Mouse (Mus musculus): ENCODE data around the gene Ankrd13a. TPM values are rescaled to one million over a fixed set of nuclear protein-coding genes. Genes with fewer than 3 reads are reported as not detected.

Ankrd13a gene
- 52.5 TPM for polyA plus RNA-seq (2014; fragmentation: Illumina TruSeq; extraction: RNeasy Lipid Tissue Mini Kit (QIAGEN cat#74804))

DNA sequence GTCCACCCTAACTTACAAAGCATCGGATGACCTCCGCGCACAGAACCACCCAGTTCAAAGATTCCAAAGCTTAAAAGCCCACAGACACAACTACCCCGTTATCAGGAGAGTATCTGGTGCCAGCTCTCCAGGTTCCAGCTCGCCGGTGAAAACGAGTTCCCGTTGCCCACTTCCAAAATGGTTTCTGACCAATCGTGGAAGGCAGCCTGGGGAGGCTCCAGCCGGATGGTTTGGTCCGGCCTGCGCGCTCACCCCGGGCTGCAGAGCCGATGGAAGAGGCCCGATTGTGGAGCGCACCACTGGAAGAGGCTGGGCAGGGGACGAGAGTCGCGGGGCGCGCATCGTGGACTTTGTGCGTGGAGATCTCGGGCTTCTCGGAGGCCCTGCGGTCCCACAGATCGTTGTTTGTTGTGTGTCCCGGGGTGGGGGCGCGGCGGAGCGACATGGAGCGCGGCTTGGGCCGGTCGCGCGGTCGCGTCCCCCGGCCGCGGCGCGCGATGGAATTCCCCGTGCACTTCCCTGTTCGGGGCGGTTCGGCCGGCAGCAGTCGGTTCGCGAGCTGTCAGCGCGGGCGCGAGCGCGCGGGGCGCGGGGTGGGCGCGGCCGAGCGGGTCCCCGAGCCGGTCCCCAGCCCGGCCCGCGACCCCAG, at the start of gene Ankrd13a:
Gene Ankrd13a, plus strand, starts transcription at position 275 of the 649 bp plus-strand sequence.

GRCm38 (mm10) chr5:114775056-114775979, 841 bp downstream of the Ankrd13a start, which contains the start of gene Git2:
Gene Git2, minus strand, starts transcription at chr5:114775517.

DNA sequence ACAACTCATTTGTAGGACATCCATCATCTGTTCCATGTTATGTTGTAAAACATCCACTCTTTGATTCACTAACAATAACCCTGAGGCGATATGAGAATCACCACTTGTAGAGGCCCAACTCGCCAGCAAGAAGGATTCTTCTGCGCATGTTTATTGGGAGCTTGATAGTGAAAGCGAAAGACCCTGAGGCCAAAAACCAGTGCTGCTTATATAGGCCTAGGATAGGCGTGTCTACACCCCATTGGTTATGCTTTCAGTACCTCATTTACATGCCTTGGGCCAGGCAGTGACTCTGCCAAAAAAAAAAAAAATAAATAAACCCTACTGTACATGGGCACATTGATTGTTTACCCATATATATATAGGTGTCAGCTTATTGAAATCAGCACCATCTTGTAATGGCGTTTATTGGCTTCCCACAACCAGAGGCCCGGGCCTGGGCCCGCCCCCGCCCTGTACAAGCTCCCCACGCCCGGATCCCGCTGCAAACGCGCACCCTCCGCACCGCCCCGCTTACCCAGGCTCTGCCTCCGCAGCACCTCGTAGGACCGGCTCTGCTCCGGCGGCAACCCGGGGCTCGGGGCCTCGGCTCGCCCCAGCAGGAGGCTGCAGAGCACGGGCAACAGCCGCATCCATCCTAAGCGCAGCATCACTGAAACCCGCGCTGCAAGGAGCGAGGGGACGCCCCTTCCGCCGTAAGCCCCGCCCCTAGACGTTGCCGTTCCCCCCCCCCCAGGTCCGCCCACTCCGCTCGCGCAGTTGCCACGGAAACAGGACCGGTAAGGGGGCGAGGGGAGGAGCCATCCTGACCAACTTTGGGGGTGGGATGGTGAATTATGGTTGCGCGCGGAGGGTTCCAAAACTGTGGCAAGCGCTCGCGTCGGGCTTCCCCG, 48.6 kb downstream of the Ankrd13a start, which contains the start of gene 1500011B03Rik:
Gene 1500011B03Rik, minus strand, starts transcription at position 673 of the 893 bp plus-strand sequence.

GRCm38 (mm10) chr5:114853364-114853763, 78.9 kb downstream of the Ankrd13a start, which contains the start of gene 4930519G04Rik:
Gene 4930519G04Rik, plus strand, starts transcription at chr5:114853664.

Other genes with a start within 250 kb of the Ankrd13a start
- 3.7 TPM for gene Fam222a, start 206.7 kb upstream of the Ankrd13a start, polyA plus RNA-seq (2014; fragmentation: Illumina TruSeq; extraction: RNeasy Lipid Tissue Mini Kit (QIAGEN cat#74804))
- not detected for gene Trpv4, start 116.3 kb upstream of the Ankrd13a start, polyA plus RNA-seq (2014; fragmentation: Illumina TruSeq; extraction: RNeasy Lipid Tissue Mini Kit (QIAGEN cat#74804))
- gene Gltp, start 83.7 kb upstream of the Ankrd13a start, polyA plus RNA-seq (2014; fragmentation: Illumina TruSeq; extraction: RNeasy Lipid Tissue Mini Kit (QIAGEN cat#74804)) = 25.3 TPM
- 1.7 TPM for gene Tchp, start 66.9 kb upstream of the Ankrd13a start, polyA plus RNA-seq (2014; fragmentation: Illumina TruSeq; extraction: RNeasy Lipid Tissue Mini Kit (QIAGEN cat#74804))
- 20.9 TPM for gene Git2, start 840 bp downstream of the Ankrd13a start, polyA plus RNA-seq (2014; fragmentation: Illumina TruSeq; extraction: RNeasy Lipid Tissue Mini Kit (QIAGEN cat#74804))
- 60.0 TPM for gene 1500011B03Rik, start 48.8 kb downstream of the Ankrd13a start, polyA plus RNA-seq (2014; fragmentation: Illumina TruSeq; extraction: RNeasy Lipid Tissue Mini Kit (QIAGEN cat#74804))
- not detected for gene 4930519G04Rik, start 79.0 kb downstream of the Ankrd13a start, polyA plus RNA-seq (2014; fragmentation: Illumina TruSeq; extraction: RNeasy Lipid Tissue Mini Kit (QIAGEN cat#74804))
- gene Gm9936, start 84.0 kb downstream of the Ankrd13a start, polyA plus RNA-seq (2014; fragmentation: Illumina TruSeq; extraction: RNeasy Lipid Tissue Mini Kit (QIAGEN cat#74804)) = not detected
- gene Oasl2, start 122.3 kb downstream of the Ankrd13a start, polyA plus RNA-seq (2014; fragmentation: Illumina TruSeq; extraction: RNeasy Lipid Tissue Mini Kit (QIAGEN cat#74804)) = 56.7 TPM
- gene Oasl1, start 148.6 kb downstream of the Ankrd13a start, polyA plus RNA-seq (2014; fragmentation: Illumina TruSeq; extraction: RNeasy Lipid Tissue Mini Kit (QIAGEN cat#74804)) = 0.68 TPM
- 0.94 TPM for gene 2210016L21Rik, start 167.5 kb downstream of the Ankrd13a start, polyA plus RNA-seq (2014; fragmentation: Illumina TruSeq; extraction: RNeasy Lipid Tissue Mini Kit (QIAGEN cat#74804))
- gene Hnf1a, start 196.4 kb downstream of the Ankrd13a start, polyA plus RNA-seq (2014; fragmentation: Illumina TruSeq; extraction: RNeasy Lipid Tissue Mini Kit (QIAGEN cat#74804)) = not detected
- gene Sppl3, start 236.5 kb downstream of the Ankrd13a start, polyA plus RNA-seq (2014; fragmentation: Illumina TruSeq; extraction: RNeasy Lipid Tissue Mini Kit (QIAGEN cat#74804)) = 155 TPM